Mouse (Mus musculus): Measurements from ENCODE around the gene Src.

Gene Src

GRCm38 (mm10) chr2:157417229-157417628 is 1.0 kb upstream of the Src start:
- no peak for DNase-seq

DNA sequence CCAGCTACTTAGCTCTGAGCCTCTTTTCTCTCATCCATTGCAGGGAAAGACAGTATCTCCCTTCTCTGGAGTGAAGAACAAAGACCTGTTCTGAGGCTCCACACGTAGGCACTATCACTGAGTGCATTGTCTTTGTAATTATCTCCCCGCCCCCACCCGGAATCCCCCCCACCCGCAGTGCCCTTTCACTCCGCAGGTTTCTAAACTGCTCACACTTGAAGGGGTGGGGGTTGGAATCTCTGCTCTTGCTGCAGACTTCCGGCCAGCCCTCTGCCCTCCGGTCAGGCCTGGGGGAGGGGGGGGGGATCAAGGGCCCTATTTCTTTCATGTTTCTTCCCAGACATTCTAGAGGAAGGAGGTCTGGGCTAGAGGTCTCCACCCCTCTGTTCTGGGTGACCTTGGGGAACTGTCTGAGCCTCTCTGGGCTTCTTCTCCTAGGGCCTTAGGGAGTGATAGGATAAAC is 396 bp downstream of the Src start:
- no peak for DNase-seq

GRCm38 (mm10) chr2:157419506-157419905 is 1.3 kb downstream of the Src start:
- no peak for DNase-seq

GRCm38 (mm10) chr2:157420404-157420803 is 2.2 kb downstream of the Src start:
- DNase-seq = no peak

GRCm38 (mm10) chr2:157422062-157422655 is 3.9 kb downstream of the Src start:
- no peak for DNase-seq

DNA sequence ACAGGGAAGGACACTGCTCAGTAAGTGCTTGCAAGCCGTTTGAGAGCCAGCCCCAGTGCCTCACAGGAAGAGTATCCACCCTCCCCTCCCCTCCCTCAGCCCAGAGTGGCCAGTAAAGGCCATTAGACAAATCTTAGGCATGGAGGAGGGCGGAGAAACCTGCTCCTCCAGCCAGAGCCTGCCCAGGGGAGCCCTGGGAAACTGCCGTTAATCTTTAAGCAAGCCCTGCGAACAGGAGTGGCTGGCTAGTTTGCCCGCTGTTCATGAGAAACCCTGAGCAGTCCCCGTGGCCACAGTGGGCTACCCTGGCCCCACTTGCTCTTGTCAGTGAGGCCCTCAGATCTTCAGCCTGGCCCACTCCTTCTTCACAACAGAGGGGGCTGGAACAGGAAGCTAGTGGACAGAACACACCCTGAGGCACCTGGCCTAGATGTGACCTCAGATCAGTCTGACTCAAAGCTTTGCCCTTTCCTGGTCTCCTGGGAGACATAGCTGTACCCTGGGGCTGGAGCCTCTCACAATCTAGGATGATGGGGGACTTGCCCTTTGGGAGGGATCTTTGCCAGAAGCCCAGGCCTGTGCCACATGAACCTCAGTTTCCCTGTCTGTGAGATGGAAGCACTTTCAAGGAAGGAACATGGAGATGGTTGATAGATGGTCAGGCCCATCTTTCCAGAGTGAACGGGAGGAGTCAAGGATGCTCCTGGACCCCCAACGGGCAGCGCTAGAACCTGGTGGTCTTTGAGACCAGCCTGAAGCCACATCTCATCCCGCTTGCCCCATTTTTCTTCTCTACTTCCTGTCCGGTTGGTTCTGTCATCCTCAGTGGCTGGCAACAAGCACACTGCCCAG is 4.8 kb downstream of the Src start:
- DNase-seq = peak; percentile 36

GRCm38 (mm10) chr2:157423706-157424125 is 5.5 kb downstream of the Src start:
- DNase-seq = no peak

GRCm38 (mm10) chr2:157424126-157424903 is 6.1 kb downstream of the Src start:
- no peak for DNase-seq

DNA sequence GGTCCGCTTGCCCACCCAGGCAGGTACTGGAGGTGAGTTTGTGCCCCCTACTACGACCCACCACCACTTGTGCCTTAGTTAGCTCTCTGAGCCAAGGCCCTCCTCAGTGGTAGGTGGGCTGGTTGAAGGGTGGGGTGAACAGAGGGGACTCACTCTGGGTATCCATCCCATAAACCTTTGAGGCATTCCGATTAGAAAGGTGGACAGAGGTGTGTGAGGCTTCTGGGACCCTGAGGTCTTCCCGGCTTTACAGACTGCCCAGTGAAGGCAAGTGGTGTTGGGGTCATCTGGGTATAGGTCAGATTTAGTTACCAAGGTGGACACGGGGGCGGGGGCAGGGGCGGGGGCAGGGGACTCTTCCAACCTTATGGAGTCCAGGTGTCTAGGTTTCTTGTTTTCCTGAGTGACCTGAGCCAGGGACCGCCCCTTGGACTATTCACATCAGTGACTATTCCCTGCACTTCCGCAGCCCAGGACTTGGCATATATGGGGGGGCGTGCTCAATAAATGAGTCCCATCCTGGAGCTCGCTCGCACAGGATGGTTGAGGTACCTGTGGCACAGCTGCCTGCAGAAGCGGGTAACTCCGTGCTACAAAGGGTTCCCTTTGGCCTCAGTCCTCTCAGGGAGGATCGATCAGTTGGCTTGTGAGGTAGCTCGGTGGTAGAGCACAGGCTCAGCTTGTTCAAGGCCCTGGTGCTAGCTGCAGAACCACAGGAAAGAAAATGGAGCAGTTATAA is 6.8 kb downstream of the Src start:
- no peak for DNase-seq

GRCm38 (mm10) chr2:157425643-157425988 is 7.4 kb downstream of the Src start:
- DNase-seq = no peak

DNA sequence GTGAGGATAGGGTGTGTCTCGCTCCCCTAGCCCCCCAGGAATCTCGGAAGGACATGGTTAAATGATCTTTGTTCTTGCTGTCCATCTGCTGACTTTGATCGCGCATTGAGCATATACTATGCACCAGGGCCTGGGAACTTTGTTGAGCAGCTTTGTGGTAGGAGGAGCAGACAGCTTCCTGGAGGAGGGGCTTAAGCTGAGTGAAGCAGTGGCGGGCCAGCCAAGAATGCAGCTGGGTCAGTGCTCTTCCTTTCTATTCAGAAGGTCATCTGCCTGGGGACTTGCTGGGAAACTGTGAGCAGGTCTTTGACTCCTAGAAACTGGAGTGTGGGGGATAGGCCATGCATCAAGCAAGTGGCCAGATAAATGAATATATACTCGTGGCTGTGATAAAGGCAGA is 7.9 kb downstream of the Src start:
- no peak for DNase-seq

- no peak for DNase-seq
Observed at GRCm38 (mm10) chr2:157427164-157427563, 8.9 kb downstream of the Src start.

DNA sequence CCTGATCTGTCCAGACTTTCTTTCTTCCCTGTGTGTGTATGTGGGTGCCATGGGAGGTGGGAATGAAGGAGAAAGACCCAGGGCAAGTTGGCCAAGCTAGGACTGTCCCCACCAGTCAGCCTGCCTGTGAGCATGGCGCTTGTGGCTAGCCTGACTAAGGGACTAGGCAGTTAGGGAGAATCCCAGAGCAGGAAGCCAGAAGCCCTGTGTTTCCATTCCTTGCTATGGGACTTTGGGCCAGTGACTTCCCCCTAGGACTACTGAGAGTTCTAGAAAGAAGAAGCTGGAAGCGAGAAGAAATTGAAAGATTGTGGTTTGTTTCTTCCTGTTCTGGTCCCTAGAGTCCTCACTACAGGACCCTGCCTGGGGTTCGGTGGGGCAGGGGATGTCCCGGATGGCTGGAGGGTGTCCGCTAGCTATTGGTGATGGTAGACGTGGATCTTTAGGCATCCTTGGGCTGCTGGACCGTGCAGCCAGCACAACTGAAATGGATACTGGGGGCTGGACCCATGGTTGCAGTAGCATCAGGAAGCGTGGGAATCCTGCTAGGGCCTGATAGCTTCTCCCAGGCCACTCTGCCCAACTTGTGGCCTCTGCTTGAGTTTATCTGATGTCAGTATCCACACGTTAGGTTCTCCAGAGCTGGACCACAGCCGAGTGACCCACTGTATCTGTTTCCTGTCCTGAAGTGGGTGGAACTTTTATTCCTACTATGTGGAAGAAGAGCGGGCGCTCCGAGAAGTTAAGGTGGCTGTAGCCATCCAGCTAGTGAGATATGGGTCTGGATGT is 10.3 kb downstream of the Src start:
- no peak for DNase-seq

DNA sequence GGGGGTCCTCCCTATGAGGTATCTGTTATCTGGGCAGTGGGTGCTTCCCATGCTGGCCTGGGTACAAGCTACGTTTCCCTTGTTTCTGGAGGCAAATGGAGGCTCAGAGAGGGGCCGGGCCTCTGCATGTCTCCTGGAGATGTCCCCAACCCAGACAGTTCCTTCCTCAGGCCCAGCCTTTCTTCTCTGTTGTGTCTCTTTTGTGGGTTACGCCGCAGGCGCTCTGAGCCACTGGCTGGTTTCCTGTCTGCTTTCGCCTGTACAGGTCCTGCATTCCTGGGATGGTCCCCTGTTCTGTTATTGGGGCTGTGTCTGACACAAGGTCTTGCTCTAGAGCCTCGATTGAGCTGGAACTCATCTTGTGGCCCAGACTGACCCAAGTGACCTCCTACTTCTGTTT is 11.5 kb downstream of the Src start:
- DNase-seq = no peak

- DNase-seq = no peak
Observed at GRCm38 (mm10) chr2:157430667-157431429, 12.6 kb downstream of the Src start.

DNA sequence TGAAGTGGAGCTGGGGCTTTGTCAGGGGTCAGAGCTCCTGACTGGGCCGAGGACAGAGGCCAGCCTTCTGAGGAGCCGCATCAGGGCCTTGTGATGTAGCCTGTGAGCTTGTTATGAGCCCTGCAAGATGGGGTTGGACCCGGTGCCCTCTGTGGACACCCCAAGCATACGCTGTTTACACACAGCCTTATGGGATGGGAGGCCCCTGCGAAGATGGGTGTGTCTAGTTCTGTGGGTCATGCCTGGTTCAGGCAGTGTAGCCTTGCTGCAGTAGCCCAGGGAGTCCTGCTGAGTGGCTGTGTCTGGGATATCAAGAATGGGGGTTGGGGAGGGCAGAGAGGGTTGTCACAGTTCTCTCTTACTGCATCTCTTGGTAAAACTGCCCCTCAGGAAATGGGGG is 13.7 kb downstream of the Src start:
- DNase-seq = no peak

DNA sequence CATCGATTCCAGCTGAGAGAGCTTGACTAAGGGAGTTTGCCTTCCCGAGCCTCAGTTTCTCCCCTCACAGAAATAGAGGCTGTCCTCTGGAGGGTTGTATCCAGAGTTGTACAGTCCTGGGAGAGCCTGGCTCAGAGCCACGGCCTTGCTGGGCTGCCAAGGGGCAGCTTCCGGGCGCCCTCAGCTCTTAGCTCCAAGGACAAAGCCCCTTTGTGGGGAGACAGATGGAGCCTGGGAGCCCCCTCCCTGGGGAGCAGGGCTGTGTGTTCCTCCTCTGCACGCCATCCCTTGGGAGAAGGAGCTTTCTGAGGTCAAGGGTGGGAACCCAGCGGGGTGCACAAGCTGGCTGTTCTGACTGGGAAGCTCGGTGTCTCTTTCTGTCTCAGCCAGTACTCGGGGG is 14.2 kb downstream of the Src start:
- no peak for DNase-seq

DNA sequence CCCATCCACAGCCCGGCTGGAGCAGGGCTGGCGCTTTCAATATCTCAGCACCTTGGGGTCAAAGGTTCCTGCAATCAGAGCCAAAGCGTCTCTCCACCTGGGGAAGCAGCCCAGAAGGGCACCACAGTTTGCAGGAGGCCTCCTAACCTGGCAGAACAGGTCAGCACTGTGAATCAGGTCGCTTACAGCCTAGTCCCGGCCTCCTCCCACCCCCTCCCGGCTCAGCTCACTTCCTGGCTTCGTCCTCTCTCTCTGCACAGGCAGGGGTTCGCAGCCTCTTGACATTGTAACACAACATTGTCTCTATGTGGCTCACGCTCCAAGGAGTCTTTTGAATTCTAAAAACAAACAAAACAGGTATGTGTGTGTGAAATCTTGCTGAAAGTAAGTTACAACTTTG is 15.8 kb downstream of the Src start:
- DNase-seq = no peak

DNA sequence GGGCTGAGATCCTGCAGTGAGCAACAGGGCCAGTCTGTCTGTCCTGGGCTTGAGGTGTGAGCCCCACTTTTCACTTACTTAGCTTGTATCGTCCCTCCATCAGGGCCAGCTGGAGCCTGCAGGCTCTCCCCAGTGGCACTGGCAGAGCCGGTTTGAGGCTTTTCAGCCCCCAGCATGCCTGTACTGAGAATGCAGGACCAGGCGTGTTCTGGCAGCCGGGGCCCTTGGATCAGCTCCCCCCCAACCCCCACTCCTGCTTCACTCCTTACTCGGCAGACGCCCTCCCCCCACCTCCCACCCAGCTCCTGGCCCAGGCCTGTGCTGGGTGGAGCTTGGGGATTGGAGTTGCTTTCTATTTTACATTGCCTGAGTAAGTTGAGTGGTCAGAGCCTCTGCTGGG is 16.3 kb downstream of the Src start:
- peak; percentile 47 for DNase-seq

DNA sequence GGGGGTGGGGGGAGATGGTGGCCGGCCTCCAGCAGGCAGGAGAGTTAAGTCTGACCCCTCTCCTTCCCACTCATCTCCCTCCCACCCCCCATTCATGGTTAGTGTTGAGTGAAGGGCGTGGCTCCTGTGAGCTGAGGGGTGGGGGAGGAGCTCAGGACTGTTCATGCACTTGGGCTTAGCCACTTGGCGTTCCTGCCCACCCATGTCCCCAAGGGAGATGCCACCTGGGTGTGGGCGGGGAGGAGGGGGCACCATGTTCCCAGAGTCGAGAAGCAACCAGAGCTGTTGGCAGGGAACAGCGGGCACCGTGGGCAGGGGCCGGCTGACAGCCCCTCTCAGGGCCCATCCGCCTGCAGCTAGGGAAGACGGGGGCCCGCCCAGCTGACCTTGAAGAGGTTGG is 18.3 kb downstream of the Src start:
- no peak for DNase-seq

- DNase-seq = no peak
Observed at GRCm38 (mm10) chr2:157437123-157437522, 18.9 kb downstream of the Src start.

Data from liver (tissue).